Mouse (Mus musculus) limb, embryonic 10.5 days (tissue): ENCODE results near the gene Disc1. TPM values are rescaled to one million over a fixed set of nuclear protein-coding genes. Genes with fewer than 3 reads are reported as not detected.

Source experiments
- DNase-seq: peaks from one replicate; pipeline ENCODE4 v3.0.0-alpha.2; 2017; ENCODE audit warnings: low spot score
- H3K27ac ChIP-seq: fragments of 300-500 bp; sonication (generic); 2 replicates; pipeline ENCODE4 v1.5.1; 2016; ENCODE audit warnings: mild to moderate bottlenecking
- H3K27me3 ChIP-seq: fragments of 300-500 bp; sonication (generic); 2 replicates; pipeline ENCODE4 v1.6.1; 2016; ENCODE audit warnings: low read depth, mild to moderate bottlenecking; ENCODE audit not compliant: poor library complexity, severe bottlenecking
- H3K36me3 ChIP-seq: fragments of 300-500 bp; sonication (generic); 2 replicates; pipeline ENCODE4 v1.6.1; 2016; ENCODE audit warnings: mild to moderate bottlenecking, moderate library complexity
- H3K4me1 ChIP-seq: fragments of 300-500 bp; sonication (generic); 2 replicates; pipeline ENCODE4 v1.6.1; 2016
- H3K4me3 ChIP-seq: fragments of 300-500 bp; sonication (generic); 2 replicates; pipeline ENCODE4 v1.5.1; 2016; ENCODE audit warnings: mild to moderate bottlenecking, moderate library complexity
- H3K9me3 ChIP-seq: fragments of 300-500 bp; sonication (generic); replicated peaks from 2 replicates; pipeline ENCODE4 v1.6.1; 2016; ENCODE audit warnings: mild to moderate bottlenecking
- WGBS: fragments of 180-500 bp; shearing (Covaris S2); methylation state at CpG from one replicate; pipeline ENCODE4 v1.1.7; 2016; 5-methylcytosine and 5-hydroxymethylcytosine counted together
- polyA plus RNA-seq: library from polyadenylated mRNA; unstranded; fragments of >200 nt; fragmentation: Nextera tagmentation; extraction: Ambion mirVana; gene quantifications from 2 replicates; pipeline ENCODE4 v1.2.1, GENCODE M21; 2016

Disc1 gene
- polyA plus RNA-seq, 1 experiment from 2014 or later: 1.3 TPM

GRCm38 (mm10) chr8:125156863-125157640, 103.1 kb downstream of the Disc1 start:
- H3K9me3 ChIP-seq: no peaks in the 10 kb centered on the region
- peaks cover 60% of the 10 kb centered on the region for H3K27me3 ChIP-seq
- H3K4me3 ChIP-seq: no peak overlapping the region
- peaks cover 49% of the 10 kb centered on the region for H3K4me1 ChIP-seq
- H3K36me3 ChIP-seq: no peaks in the 10 kb centered on the region
- 24% methylated on average over 20 of the region's 20 CpGs for WGBS
- 0 out of 2 replicates have a peak overlapping the region, but pooled peaks have one; percentile 2 for H3K27ac ChIP-seq
- peak; percentile 76 for DNase-seq

GRCm38 (mm10) chr8:125157641-125158005, 103.6 kb downstream of the Disc1 start:
- Histone ChIP-seq H3K27me3 (peaks cover 59% of the 10 kb centered on the region), H3K4me1 (peaks cover 46% of the 10 kb centered on the region), H3K9me3 (no peaks in the 10 kb centered on the region), H3K27ac (0 out of 2 replicates have a peak overlapping the region, but pooled peaks have one; percentile 2), H3K36me3 (no peaks in the 10 kb centered on the region), H3K4me3 (no peak overlapping the region)
- 71% methylated on average over 5 of the region's 5 CpGs for WGBS
- no peak for DNase-seq

GRCm38 (mm10) chr8:125159387-125159786, 105.4 kb downstream of the Disc1 start:
- no peak for DNase-seq
- Histone ChIP-seq H3K4me3 (no peak overlapping the region), H3K27ac (no peak overlapping the region), H3K4me1 (peaks cover 44% of the 10 kb centered on the region), H3K36me3 (no peaks in the 10 kb centered on the region), H3K27me3 (peaks cover 56% of the 10 kb centered on the region), H3K9me3 (no peaks in the 10 kb centered on the region)
- 85% methylated on average over 12 of the region's 12 CpGs for WGBS

- no peak overlapping the region for H3K27ac ChIP-seq
- peaks cover 17% of the 10 kb centered on the region for H3K4me1 ChIP-seq
- H3K9me3 ChIP-seq: no peaks in the 10 kb centered on the region
- no peak for DNase-seq
- no peaks in the 10 kb centered on the region for H3K36me3 ChIP-seq
- 81% methylated on average over 10 of the region's 10 CpGs for WGBS
- peaks cover 34% of the 10 kb centered on the region for H3K27me3 ChIP-seq
- H3K4me3 ChIP-seq: no peak overlapping the region
These were observed 109.5 kb downstream of the Disc1 start for GRCm38 (mm10) chr8:125163491-125163890.

GRCm38 (mm10) chr8:125163906-125164305, 109.9 kb downstream of the Disc1 start:
- Histone ChIP-seq H3K36me3 (no peaks in the 10 kb centered on the region), H3K9me3 (no peaks in the 10 kb centered on the region), H3K4me1 (peaks cover 17% of the 10 kb centered on the region), H3K27me3 (peaks cover 30% of the 10 kb centered on the region), H3K27ac (no peak overlapping the region), H3K4me3 (no peak overlapping the region)
- no peak for DNase-seq
- 90% methylated on average over 6 of the region's 6 CpGs for WGBS

- no peaks in the 10 kb centered on the region for H3K36me3 ChIP-seq
- peaks cover 17% of the 10 kb centered on the region for H3K4me1 ChIP-seq
- H3K27ac ChIP-seq: no peak overlapping the region
- peak; percentile 69 for DNase-seq
- H3K9me3 ChIP-seq: no peaks in the 10 kb centered on the region
- H3K27me3 ChIP-seq: peaks cover 11% of the 10 kb centered on the region; the same call in 1 of the 2 replicates
- H3K4me3 ChIP-seq: no peak overlapping the region
- WGBS: 67% methylated on average over 11 of the region's 11 CpGs
These were observed 111.8 kb downstream of the Disc1 start for GRCm38 (mm10) chr8:125165505-125166446.

GRCm38 (mm10) chr8:125166545-125166944, 112.5 kb downstream of the Disc1 start:
- no peak for DNase-seq
- Histone ChIP-seq H3K9me3 (no peaks in the 10 kb centered on the region), H3K4me3 (no peak overlapping the region), H3K27me3 (peaks cover 6% of the 10 kb centered on the region; the same call in 1 of the 2 replicates), H3K36me3 (no peaks in the 10 kb centered on the region), H3K4me1 (peaks cover 17% of the 10 kb centered on the region), H3K27ac (no peak overlapping the region)
- 94% methylated on average over 6 of the region's 6 CpGs for WGBS

- no peak overlapping the region for H3K27ac ChIP-seq
- H3K27me3 ChIP-seq: peaks cover 6% of the 10 kb centered on the region; the same call in 1 of the 2 replicates
- H3K4me3 ChIP-seq: no peak overlapping the region
- no peak for DNase-seq
- H3K9me3 ChIP-seq: no peaks in the 10 kb centered on the region
- peaks cover 17% of the 10 kb centered on the region for H3K4me1 ChIP-seq
- H3K36me3 ChIP-seq: no peaks in the 10 kb centered on the region
- 91% methylated on average over 9 of the region's 9 CpGs for WGBS
These were observed 113.0 kb downstream of the Disc1 start for GRCm38 (mm10) chr8:125166988-125167387.

GRCm38 (mm10) chr8:125169628-125170027, 115.6 kb downstream of the Disc1 start:
- Histone ChIP-seq H3K27me3 (peaks cover 5% of the 10 kb centered on the region; the same call in 1 of the 2 replicates), H3K27ac (no peak overlapping the region), H3K4me1 (peaks cover 9% of the 10 kb centered on the region), H3K9me3 (no peaks in the 10 kb centered on the region), H3K36me3 (no peaks in the 10 kb centered on the region), H3K4me3 (no peak overlapping the region)
- DNase-seq: no peak
- WGBS: 53% methylated on average over 3 of the region's 3 CpGs

- Histone ChIP-seq H3K27me3 (no peaks in the 10 kb centered on the region), H3K27ac (no peak overlapping the region), H3K4me1 (peaks cover 14% of the 10 kb centered on the region), H3K36me3 (no peaks in the 10 kb centered on the region), H3K9me3 (no peaks in the 10 kb centered on the region), H3K4me3 (no peak overlapping the region)
- DNase-seq: no peak
- WGBS: 83% methylated on average over 2 of the region's 2 CpGs
These were observed 117.5 kb downstream of the Disc1 start for GRCm38 (mm10) chr8:125171531-125171930.

GRCm38 (mm10) chr8:125174237-125174636, 120.2 kb downstream of the Disc1 start:
- peaks cover 19% of the 10 kb centered on the region for H3K4me1 ChIP-seq
- no peak overlapping the region for H3K27ac ChIP-seq
- no peaks in the 10 kb centered on the region for H3K9me3 ChIP-seq
- H3K36me3 ChIP-seq: no peaks in the 10 kb centered on the region
- DNase-seq: no peak
- no peak overlapping the region for H3K4me3 ChIP-seq
- no peaks in the 10 kb centered on the region for H3K27me3 ChIP-seq
- WGBS: 82% methylated on average over 7 of the region's 7 CpGs

- WGBS: 48% methylated on average over 4 of the region's 4 CpGs
- H3K36me3 ChIP-seq: no peaks in the 10 kb centered on the region
- peak overlapping the region; percentile 61 for H3K27ac ChIP-seq
- peaks cover 19% of the 10 kb centered on the region for H3K4me1 ChIP-seq
- no peaks in the 10 kb centered on the region for H3K27me3 ChIP-seq
- no peak overlapping the region for H3K4me3 ChIP-seq
- DNase-seq: no peak
- no peaks in the 10 kb centered on the region for H3K9me3 ChIP-seq
These were observed 120.9 kb downstream of the Disc1 start for GRCm38 (mm10) chr8:125174851-125175250.

- Histone ChIP-seq H3K36me3 (no peaks in the 10 kb centered on the region), H3K27ac (no peak overlapping the region), H3K27me3 (no peaks in the 10 kb centered on the region), H3K9me3 (no peaks in the 10 kb centered on the region), H3K4me1 (peaks cover 19% of the 10 kb centered on the region), H3K4me3 (no peak overlapping the region)
- no peak for DNase-seq
- WGBS: 92% methylated on average over 4 of the region's 4 CpGs
These were observed 121.7 kb downstream of the Disc1 start for GRCm38 (mm10) chr8:125175661-125176060.
